Mouse (Mus musculus): ENCODE data around the gene Prim1. TPM values are rescaled to one million over a fixed set of nuclear protein-coding genes. Genes with fewer than 3 reads are reported as not detected.
"Not testable (repeated sequence)": the region's sequence is repeated elsewhere in the genome, so short reads cannot be mapped to it uniquely, and the experiment has no call there.

The Prim1 gene
- polyA plus RNA-seq, 1 experiment from 2014 or later: 107 TPM

DNA sequence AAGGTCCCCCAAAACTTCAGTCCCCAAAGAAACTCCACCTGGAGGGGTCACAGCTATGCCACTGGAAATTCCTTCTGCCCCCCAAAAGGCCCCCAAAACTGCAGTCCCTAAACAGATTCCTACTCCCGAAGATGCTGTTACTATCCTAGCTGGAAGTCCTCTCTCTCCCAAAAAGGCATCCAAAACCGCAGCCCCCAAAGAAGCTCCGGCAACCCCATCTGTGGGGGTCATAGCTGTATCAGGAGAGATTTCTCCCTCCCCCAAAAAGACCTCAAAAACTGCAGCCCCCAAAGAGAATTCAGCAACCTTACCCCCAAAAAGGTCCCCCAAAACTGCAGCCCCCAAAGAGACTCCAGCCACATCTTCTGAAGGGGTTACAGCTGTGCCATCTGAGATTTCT, 27.5 kb downstream of the Prim1 start:
- WGBS: 91% methylated on average over 3 of the region's 3 CpGs
- H3K9ac ChIP-seq (ENCODE audit: low read length): no peak overlapping the region
- no peak for ATAC-seq (ENCODE audit: low FRiP score)

DNA sequence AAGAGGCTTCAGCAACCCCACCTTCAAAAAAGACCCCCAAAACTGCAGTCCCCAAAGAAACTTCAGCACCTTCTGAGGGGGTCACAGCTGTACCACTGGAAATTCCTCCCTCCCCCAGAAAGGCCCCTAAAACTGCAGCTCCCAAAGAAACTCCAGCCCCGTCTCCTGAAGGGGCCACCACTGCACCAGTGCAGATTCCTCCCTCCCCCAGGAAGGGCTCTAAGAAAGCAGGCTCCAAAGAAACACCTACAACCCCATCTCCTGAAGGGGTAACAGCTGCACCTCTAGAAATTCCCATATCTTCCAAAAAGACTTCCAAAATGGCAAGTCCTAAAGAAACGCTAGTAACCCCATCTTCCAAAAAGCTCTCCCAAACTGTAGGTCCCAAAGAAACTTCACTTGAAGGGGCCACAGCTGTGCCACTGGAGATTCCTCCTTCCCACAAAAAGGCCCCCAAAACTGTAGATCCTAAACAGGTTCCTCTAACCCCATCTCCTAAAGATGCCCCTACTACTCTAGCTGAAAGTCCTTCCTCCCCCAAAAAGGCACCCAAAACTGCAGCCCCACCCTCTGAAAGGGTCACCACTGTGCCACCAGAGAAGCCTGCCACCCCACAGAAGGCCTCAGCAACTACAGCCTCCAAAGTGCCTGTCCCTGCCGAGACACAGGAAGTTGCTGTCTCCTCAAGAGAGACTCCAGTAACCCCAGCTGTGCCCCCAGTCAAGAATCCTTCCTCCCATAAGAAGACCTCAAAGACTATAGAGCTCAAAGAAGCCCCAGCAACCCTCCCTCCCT, 28.3 kb downstream of the Prim1 start:
- Histone ChIP-seq H3K4me3 (ENCODE audit: low read depth, low read length) (no peak overlapping the region), H3K27me3 (ENCODE audit: control insufficient read depth, insufficient read depth, low read length) (no peaks in the 10 kb centered on the region), H3K4me1 (ENCODE audit: control insufficient read depth, insufficient read depth, low read length) (peaks cover 3% of the 10 kb centered on the region), H3K36me3 (ENCODE audit: control insufficient read depth, insufficient read depth, low read length) (peaks cover 26% of the 10 kb centered on the region), H3K27ac (ENCODE audit: low read depth, low read length) (no peak overlapping the region), H3K9ac (ENCODE audit: low read length) (no peak overlapping the region), H3K9me3 (ENCODE audit: control insufficient read depth, low read length) (no peaks in the 10 kb centered on the region), H3K4me2 (no peak overlapping the region)
- peak; percentile 74 for DNase-seq (ENCODE audit: low spot score, missing footprints)
- WGBS: 79% methylated on average over 3 of the region's 3 CpGs
- no peak for ATAC-seq (ENCODE audit: low FRiP score)

More for the DNA sequence above, 27.5 kb downstream of the Prim1 start:
- Histone ChIP-seq H3K4me2 (no peak overlapping the region), H3K4me3 (ENCODE audit: low read depth, low read length) (no peak overlapping the region), H3K9me3 (ENCODE audit: control insufficient read depth, low read length) (no peaks in the 10 kb centered on the region), H3K4me1 (ENCODE audit: control insufficient read depth, insufficient read depth, low read length) (peaks cover 7% of the 10 kb centered on the region), H3K27me3 (ENCODE audit: control insufficient read depth, insufficient read depth, low read length) (no peaks in the 10 kb centered on the region), H3K27ac (ENCODE audit: low read depth, low read length) (no peak overlapping the region), H3K36me3 (ENCODE audit: control insufficient read depth, insufficient read depth, low read length) (peaks cover 28% of the 10 kb centered on the region)
- peak; percentile 61 for DNase-seq (ENCODE audit: low spot score, missing footprints)

DNA sequence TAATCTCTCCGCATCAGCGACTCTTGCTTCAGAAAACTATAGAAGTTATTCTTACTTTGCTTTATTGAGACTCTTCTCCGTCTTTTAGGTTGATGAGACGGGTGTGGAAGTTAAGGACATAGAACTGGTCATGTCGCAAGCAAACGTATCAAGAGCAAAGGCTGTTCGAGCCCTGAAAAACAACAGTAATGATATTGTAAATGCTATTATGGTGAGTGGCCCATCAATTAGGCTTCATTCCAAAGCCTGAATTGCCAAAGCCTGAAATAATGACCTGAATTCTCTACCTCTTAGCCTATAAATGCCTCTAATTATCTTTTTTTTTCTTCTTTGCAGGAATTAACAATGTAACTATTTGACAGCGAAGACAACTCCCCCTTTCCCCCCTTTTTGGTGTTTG, 33.2 kb downstream of the Prim1 start:
- DNase-seq (ENCODE audit: low spot score, missing footprints): peak; percentile 69
- Histone ChIP-seq H3K9ac (ENCODE audit: low read length) (no peak overlapping the region), H3K4me1 (ENCODE audit: control insufficient read depth, insufficient read depth, low read length) (no peaks in the 10 kb centered on the region; the same call in none of the 2 replicates), H3K27ac (ENCODE audit: low read depth, low read length) (no peak overlapping the region), H3K4me2 (no peak overlapping the region), H3K9me3 (ENCODE audit: control insufficient read depth, low read length) (no peaks in the 10 kb centered on the region), H3K36me3 (ENCODE audit: control insufficient read depth, insufficient read depth, low read length) (peaks cover 32% of the 10 kb centered on the region), H3K27me3 (ENCODE audit: control insufficient read depth, insufficient read depth, low read length) (no peaks in the 10 kb centered on the region), H3K4me3 (ENCODE audit: low read depth, low read length) (no peak overlapping the region)
- ATAC-seq (ENCODE audit: low FRiP score): no peak
- 97% methylated on average over 8 of the region's 8 CpGs for WGBS

DNA sequence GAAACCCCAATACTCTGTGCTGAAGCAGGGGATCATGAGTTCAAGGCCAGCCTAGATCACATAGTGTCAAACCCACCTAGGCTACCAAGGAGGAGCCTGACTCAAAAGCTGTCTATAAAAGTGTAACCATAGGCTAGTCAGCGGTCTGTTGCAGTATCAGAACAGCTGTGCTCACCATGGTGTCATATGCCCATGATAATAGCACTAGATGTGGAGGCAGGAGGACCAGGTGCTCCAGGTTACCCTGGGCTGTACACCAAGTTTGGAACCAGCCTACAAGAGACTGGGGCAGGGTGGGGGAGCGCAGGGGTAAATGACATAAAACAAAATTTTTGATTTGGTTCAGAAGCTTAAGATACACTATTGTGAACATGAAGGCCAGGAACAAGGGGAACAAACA, 34.8 kb downstream of the Prim1 start:
- Histone ChIP-seq H3K27me3 (ENCODE audit: control insufficient read depth, insufficient read depth, low read length) (no peaks in the 10 kb centered on the region), H3K4me1 (ENCODE audit: control insufficient read depth, insufficient read depth, low read length) (no peaks in the 10 kb centered on the region), H3K27ac (ENCODE audit: low read depth, low read length) (no peak overlapping the region), H3K4me2 (no peak overlapping the region), H3K4me3 (ENCODE audit: low read depth, low read length) (no peak overlapping the region), H3K36me3 (ENCODE audit: control insufficient read depth, insufficient read depth, low read length) (peaks cover 28% of the 10 kb centered on the region), H3K9me3 (ENCODE audit: control insufficient read depth, low read length) (no peaks in the 10 kb centered on the region), H3K9ac (ENCODE audit: low read length) (no peak overlapping the region)
- ATAC-seq (ENCODE audit: low FRiP score) (0 out of 2 replicates have a peak, but pooled peaks have one; percentile 57), DNase-seq (ENCODE audit: low spot score, missing footprints) (no peak)
- 93% methylated on average over 2 of the region's 2 CpGs for WGBS

DNA sequence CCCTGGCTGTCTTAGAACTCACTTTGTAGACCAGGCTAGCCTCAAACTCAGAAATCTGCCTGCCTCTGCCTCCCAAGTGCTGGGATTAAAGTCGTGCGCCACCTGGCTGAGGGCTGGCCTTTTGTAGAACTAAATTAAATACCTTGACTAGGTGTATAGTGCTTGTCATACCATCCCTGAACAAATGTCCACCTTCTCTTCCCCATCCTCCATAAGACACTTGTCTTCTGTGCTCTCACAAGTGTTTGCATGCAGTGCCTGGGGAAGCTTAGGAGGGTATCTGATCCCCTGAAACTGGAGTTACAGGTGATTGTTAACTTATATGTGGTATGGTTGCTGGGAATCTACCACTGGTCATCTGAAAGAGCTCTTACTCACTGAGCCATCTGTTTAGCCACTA, 35.4 kb downstream of the Prim1 start:
- H3K27ac ChIP-seq (ENCODE audit: low read depth, low read length): no peak overlapping the region
- ATAC-seq (ENCODE audit: low FRiP score) (no peak), DNase-seq (ENCODE audit: low spot score, missing footprints) (no peak)
- no peak overlapping the region for H3K4me2 ChIP-seq
- peaks cover 28% of the 10 kb centered on the region for H3K36me3 ChIP-seq (ENCODE audit: control insufficient read depth, insufficient read depth, low read length)
- H3K27me3 ChIP-seq (ENCODE audit: control insufficient read depth, insufficient read depth, low read length): no peaks in the 10 kb centered on the region
- no peak overlapping the region for H3K4me3 ChIP-seq (ENCODE audit: low read depth, low read length)
- H3K9me3 ChIP-seq (ENCODE audit: control insufficient read depth, low read length): no peaks in the 10 kb centered on the region
- WGBS: 86% methylated on average over 2 of the region's 2 CpGs
- no peaks in the 10 kb centered on the region for H3K4me1 ChIP-seq (ENCODE audit: control insufficient read depth, insufficient read depth, low read length)
- no peak overlapping the region for H3K9ac ChIP-seq (ENCODE audit: low read length)

DNA sequence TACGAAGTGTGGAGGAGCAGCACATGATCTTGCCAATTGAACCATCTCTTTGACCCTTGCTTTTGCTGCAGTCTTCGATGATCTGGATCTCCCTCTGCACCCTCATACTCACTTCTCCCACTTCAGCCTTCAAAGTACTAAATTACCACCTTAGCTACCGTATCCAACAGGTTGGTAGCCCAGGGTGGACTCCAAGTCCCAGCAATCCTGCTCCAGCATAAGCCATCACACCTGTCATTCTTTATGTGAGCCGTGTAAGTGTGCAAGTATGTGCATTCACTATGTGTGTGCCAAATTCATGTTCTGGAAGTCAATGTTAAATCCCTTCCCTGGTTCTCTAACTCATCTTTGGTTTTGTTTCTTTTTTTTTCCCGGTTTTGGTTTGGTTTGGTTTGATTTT, 36.6 kb downstream of the Prim1 start:
- H3K36me3 ChIP-seq (ENCODE audit: control insufficient read depth, insufficient read depth, low read length): peaks cover 21% of the 10 kb centered on the region
- H3K4me3 ChIP-seq (ENCODE audit: low read depth, low read length): no peak overlapping the region
- no peak for DNase-seq (ENCODE audit: low spot score, missing footprints)
- no peaks in the 10 kb centered on the region for H3K4me1 ChIP-seq (ENCODE audit: control insufficient read depth, insufficient read depth, low read length)
- H3K27me3 ChIP-seq (ENCODE audit: control insufficient read depth, insufficient read depth, low read length): no peaks in the 10 kb centered on the region
- WGBS: 97% methylated on average over 5 of the region's 5 CpGs
- H3K4me2 ChIP-seq: no peak overlapping the region
- ATAC-seq (ENCODE audit: low FRiP score): no peak
- no peak overlapping the region for H3K27ac ChIP-seq (ENCODE audit: low read depth, low read length)
- H3K9ac ChIP-seq (ENCODE audit: low read length): no peak overlapping the region
- H3K9me3 ChIP-seq (ENCODE audit: control insufficient read depth, low read length): no peaks in the 10 kb centered on the region

DNA sequence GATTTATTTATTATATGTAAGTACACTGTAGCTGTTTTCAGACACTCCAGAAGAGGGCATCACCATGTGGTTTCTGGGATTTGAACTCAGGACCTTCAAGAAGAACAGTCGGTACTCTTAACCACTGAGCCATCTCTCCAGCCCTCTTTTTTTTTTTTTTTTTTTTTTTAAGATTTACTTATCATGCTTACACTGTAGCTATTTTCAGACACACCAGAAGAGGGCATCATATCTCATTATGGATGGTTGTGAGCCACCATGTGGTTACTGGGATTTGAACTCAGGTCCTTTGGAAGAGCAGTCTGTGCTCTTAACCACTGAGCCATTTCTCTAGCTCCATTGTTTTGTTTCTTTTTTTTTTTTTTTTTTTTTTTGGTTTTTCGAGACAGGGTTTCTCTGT, 37.2 kb downstream of the Prim1 start:
- not testable (repeated sequence) for ATAC-seq (ENCODE audit: low FRiP score); H3K9me3 ChIP-seq (ENCODE audit: control insufficient read depth, low read length); DNase-seq (ENCODE audit: low spot score, missing footprints); H3K27me3 ChIP-seq (ENCODE audit: control insufficient read depth, insufficient read depth, low read length); H3K4me3 ChIP-seq (ENCODE audit: low read depth, low read length); H3K9ac ChIP-seq (ENCODE audit: low read length); H3K4me2 ChIP-seq; H3K27ac ChIP-seq (ENCODE audit: low read depth, low read length); H3K4me1 ChIP-seq (ENCODE audit: control insufficient read depth, insufficient read depth, low read length)
- peaks cover 17% of the 10 kb centered on the region for H3K36me3 ChIP-seq (ENCODE audit: control insufficient read depth, insufficient read depth, low read length)
- WGBS: 94% methylated on average over 1 of the region's 2 CpGs

DNA sequence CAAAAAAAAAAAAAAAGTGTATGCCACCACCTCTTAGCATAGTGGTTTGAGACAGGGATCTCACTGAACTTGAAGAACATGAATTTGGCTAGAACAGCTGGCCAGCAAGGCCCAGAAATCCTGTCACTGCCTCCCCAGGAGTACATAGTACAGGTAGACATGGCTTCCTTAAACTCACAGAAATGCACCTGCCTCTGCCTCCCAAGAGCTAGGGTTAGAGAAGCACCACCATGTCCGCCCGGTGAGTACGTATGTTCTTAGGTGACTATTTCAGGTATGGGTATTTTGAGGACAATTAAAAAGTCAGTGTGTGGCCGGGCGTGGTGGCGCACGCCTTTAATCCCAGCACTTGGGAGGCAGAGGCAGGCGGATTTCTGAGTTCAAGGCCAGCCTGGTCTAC, 38.0 kb downstream of the Prim1 start:
- no peak overlapping the region for H3K4me2 ChIP-seq
- H3K27me3 ChIP-seq (ENCODE audit: control insufficient read depth, insufficient read depth, low read length): no peaks in the 10 kb centered on the region
- H3K9ac ChIP-seq (ENCODE audit: low read length): no peak overlapping the region
- peaks cover 17% of the 10 kb centered on the region for H3K36me3 ChIP-seq (ENCODE audit: control insufficient read depth, insufficient read depth, low read length)
- H3K27ac ChIP-seq (ENCODE audit: low read depth, low read length): no peak overlapping the region
- DNase-seq (ENCODE audit: low spot score, missing footprints) (no peak), ATAC-seq (ENCODE audit: low FRiP score) (no peak)
- WGBS: 93% methylated on average over 8 of the region's 8 CpGs
- no peaks in the 10 kb centered on the region for H3K9me3 ChIP-seq (ENCODE audit: control insufficient read depth, low read length)
- H3K4me1 ChIP-seq (ENCODE audit: control insufficient read depth, insufficient read depth, low read length): peaks cover 3% of the 10 kb centered on the region
- no peak overlapping the region for H3K4me3 ChIP-seq (ENCODE audit: low read depth, low read length)

DNA sequence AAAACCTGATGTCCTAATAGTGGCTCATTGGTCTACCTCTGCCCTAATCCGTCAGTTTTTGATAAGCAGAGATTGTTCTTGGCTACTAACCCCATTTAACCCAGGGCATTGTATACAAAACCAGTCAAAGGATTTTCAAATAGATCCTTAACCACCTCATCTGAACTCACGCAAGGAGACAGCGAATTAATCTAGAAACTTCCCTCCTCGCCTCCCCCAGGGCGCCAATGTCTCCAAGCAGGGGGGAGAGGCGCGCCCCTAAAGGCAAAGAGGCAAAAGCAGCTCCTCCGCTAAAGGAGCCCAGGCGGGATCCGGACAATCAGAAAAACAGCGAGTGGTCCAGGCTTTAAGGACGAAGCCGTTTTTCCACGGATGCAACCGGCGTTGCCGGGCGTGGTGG, 43.2 kb downstream of the Prim1 start:
- H3K27ac ChIP-seq (ENCODE audit: low read depth, low read length): peak overlapping the region; percentile 91
- H3K9ac ChIP-seq (ENCODE audit: low read length): peak overlapping the region; percentile 96
- WGBS: under 1% methylated on average over 18 of the region's 18 CpGs
- no peaks in the 10 kb centered on the region for H3K9me3 ChIP-seq (ENCODE audit: control insufficient read depth, low read length)
- ATAC-seq (ENCODE audit: low FRiP score) (no peak), DNase-seq (ENCODE audit: low spot score, missing footprints) (no peak)
- peaks cover 17% of the 10 kb centered on the region for H3K4me1 ChIP-seq (ENCODE audit: control insufficient read depth, insufficient read depth, low read length)
- no peaks in the 10 kb centered on the region for H3K27me3 ChIP-seq (ENCODE audit: control insufficient read depth, insufficient read depth, low read length)
- peak overlapping the region; percentile 92 for H3K4me3 ChIP-seq (ENCODE audit: low read depth, low read length)
- no peaks in the 10 kb centered on the region for H3K36me3 ChIP-seq (ENCODE audit: control insufficient read depth, insufficient read depth, low read length)
- H3K4me2 ChIP-seq: peak overlapping the region; percentile 81
